Mouse (Mus musculus): ENCODE measurements around the gene Ccdc177. TPM values are rescaled to one million over a fixed set of nuclear protein-coding genes. Genes with fewer than 3 reads are reported as not detected.

Gene Ccdc177
- polyA plus RNA-seq, 1 experiment = 4.9 TPM

DNA sequence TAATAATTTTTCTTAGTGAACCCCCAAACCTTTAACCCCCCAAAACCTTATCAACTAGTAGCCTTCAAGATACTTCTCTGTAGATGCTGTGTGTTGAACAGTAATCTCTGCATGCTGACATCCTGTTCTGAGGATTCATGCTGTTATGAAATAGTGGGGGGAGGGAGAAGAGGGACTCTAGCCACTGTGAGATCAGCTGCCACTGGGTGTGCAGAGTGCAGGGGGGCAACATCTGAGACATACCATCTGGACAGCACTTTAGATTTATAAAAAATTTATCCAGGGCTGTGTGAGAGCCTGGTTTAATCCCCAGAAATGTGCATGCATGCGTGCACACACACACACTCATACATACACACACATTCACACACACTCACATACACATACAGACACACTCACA is 15.9 kb downstream of the Ccdc177 start:
- Histone ChIP-seq H3K27ac (ENCODE audit: insufficient read depth, low read length) (no peak overlapping the region), H3K4me1 (ENCODE audit: control insufficient read depth, insufficient read depth, low read length) (no peaks in the 10 kb centered on the region), H3K27me3 (ENCODE audit: control insufficient read depth, insufficient read depth, low read length) (no peaks in the 10 kb centered on the region), H3K4me3 (replicated peaks; ENCODE audit: insufficient read depth, low read depth, low read length) (no peak overlapping the region)
- DNase-seq = no peak
- TF ChIP-seq POLR2A (IDR thresholded peaks at IDR 0.05; ENCODE audit: borderline replicate concordance, insufficient read depth, low read length) = no peak
- TF ChIP-seq CTCF (IDR thresholded peaks at IDR 0.05; ENCODE audit: borderline replicate concordance, insufficient read depth, low read depth, low read length) = no peak
- 94% methylated on average over 1 of the region's 1 CpGs for WGBS

DNA sequence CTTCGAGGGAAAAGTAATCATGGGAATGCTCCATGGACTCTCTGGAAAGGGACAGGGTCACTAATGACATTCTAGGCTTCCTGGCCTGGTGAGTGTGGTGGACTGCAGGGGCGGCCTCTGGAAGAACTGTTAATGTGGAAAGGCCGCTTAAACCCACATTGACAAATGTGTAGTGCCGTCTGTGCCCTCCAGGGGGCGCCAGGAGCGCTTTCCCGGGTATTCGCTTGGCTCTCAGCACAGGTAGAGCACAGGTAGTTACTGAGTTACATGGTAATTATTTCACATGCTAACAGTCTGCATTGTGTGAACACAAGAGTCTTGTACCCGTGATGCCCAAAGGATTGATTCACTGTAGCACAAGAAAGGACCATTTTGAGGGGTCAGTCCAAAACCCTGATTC is 21.0 kb downstream of the Ccdc177 start:
- Histone ChIP-seq H3K27ac (ENCODE audit: insufficient read depth, low read length) (no peak overlapping the region), H3K4me1 (ENCODE audit: control insufficient read depth, insufficient read depth, low read length) (peaks cover 4% of the 10 kb centered on the region; the same call in 1 of the 2 replicates), H3K27me3 (ENCODE audit: control insufficient read depth, insufficient read depth, low read length) (no peaks in the 10 kb centered on the region), H3K4me3 (replicated peaks; ENCODE audit: insufficient read depth, low read depth, low read length) (no peak overlapping the region)
- TF ChIP-seq POLR2A (IDR thresholded peaks at IDR 0.05; ENCODE audit: borderline replicate concordance, insufficient read depth, low read length) (no peak), CTCF (IDR thresholded peaks at IDR 0.05; ENCODE audit: borderline replicate concordance, insufficient read depth, low read depth, low read length) (peak; percentile 62)
- DNase-seq = peak; percentile 44 to 58
- 51% methylated on average over 9 of the region's 9 CpGs for WGBS

DNA sequence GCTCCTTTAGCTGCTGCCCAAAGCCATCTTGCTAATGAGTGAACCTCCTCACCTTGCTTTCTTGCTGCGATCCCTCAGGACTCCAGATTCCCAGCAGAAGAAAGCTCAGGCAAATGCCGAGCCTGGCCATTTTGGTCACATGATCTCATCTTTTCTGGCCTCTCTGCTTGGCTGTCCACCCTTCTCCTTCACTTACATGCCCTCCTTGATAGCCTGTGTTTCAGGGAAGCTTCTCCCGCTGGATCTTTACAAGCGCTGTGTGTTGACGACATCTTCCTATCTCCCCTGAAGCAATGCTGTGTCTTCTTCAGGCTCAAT is 23.2 kb downstream of the Ccdc177 start:
- 46% methylated on average over 5 of the region's 5 CpGs for WGBS
- H3K27ac ChIP-seq (ENCODE audit: insufficient read depth, low read length) = no peak overlapping the region
- no peak for DNase-seq

DNA sequence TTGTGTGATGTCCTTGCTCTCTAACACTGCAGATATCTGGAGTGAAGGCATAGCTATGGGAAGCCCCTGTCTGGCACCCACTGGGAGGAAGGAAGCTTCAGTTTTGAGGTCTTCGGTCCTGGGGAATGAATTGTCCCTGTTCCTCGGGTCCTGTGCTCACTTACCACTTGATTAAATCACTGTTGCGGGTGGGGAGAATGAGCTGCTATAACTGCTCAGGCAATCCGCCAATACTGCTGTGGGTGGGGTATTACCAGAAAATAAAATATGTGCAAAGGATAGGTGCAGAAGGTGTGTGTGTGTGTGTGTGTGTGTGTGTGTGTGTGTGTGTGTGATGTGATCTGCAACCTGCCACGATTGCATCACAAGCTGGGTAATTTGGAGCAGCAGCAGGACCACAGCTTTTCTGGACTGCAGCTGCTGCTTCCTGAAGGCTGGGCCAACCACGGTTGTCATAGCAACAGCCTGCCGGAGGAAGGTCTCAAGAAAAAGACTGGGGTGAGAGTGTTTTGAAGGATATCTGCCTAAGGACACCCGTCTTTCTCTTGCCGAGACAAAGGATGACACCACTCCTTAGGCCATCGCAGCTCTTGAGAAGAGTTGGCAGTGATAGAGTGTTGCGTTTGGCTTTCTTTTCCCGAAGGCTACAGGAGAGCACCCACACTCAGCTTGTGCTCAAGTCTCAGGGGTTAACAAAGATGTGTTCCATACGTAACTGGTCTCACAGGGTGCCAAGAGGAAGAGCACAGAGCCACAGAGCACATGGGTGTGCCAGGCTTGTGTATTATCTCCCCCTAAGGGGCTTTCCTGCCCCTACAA is 23.8 kb downstream of the Ccdc177 start:
- Histone ChIP-seq H3K27ac (ENCODE audit: insufficient read depth, low read length) (no peak overlapping the region), H3K4me1 (ENCODE audit: control insufficient read depth, insufficient read depth, low read length) (peaks cover 4% of the 10 kb centered on the region; the same call in 1 of the 2 replicates), H3K27me3 (ENCODE audit: control insufficient read depth, insufficient read depth, low read length) (no peaks in the 10 kb centered on the region), H3K4me3 (replicated peaks; ENCODE audit: insufficient read depth, low read depth, low read length) (no peak overlapping the region)
- peak; percentile 21 to 22 for DNase-seq
- WGBS = 18% methylated on average over 13 of the region's 13 CpGs
- TF ChIP-seq POLR2A (IDR thresholded peaks at IDR 0.05; ENCODE audit: borderline replicate concordance, insufficient read depth, low read length) (no peak), CTCF (IDR thresholded peaks at IDR 0.05; ENCODE audit: borderline replicate concordance, insufficient read depth, low read depth, low read length) (no peak)

More for the DNA sequence above, 23.2 kb downstream of the Ccdc177 start:
- no peak for TF ChIP-seq POLR2A (IDR thresholded peaks at IDR 0.05; ENCODE audit: borderline replicate concordance, insufficient read depth, low read length)
- no peak for TF ChIP-seq CTCF (IDR thresholded peaks at IDR 0.05; ENCODE audit: borderline replicate concordance, insufficient read depth, low read depth, low read length)
- H3K4me1 ChIP-seq (ENCODE audit: control insufficient read depth, insufficient read depth, low read length) = peaks cover 4% of the 10 kb centered on the region; the same call in 1 of the 2 replicates
- H3K4me3 ChIP-seq (replicated peaks; ENCODE audit: insufficient read depth, low read depth, low read length) = no peak overlapping the region
- no peaks in the 10 kb centered on the region for H3K27me3 ChIP-seq (ENCODE audit: control insufficient read depth, insufficient read depth, low read length)

DNA sequence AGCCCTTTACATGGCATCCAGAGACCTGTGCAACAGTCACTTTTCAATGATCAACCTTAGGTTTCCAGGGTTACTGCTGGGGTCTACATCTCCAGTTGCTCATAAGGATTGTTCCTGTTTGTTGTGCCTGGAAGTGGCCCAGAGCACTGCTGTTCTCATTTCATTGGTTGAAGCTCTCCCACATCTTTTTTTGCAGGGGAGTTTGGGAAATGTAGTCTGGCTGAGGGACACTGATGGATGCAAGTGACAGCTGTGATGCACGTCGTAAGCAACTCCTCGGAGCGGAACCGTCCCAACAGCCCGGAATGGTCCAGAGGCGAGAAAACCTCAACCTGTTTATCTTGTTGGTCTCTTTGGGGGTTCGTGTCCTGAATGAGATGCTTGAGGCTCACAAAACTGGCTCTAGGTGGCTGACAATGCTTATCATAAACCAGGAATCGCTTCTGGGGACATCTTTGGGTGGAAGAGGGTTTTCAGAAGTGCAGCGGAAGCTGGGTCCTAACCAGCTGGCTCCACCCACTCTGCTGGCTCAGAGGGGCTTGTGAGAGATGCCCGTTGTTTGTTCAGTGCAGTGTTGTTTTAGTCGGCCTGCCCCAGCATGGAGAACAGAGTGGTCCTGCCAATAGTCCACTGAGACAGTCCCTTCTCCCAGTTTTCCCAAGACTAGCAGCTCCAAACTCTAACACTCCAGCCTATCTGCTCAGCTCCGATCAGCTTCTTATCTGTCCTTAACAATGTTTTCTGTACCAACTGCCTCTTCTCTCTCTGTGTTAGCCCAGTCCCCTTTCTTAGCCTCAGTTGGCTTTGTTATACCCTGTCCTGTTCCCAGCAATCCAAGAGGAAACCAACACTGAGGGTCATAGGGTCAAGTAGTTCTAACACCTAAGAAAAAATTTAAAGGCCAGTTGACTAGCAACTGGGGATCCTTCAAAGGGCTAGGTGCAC is 25.7 kb downstream of the Ccdc177 start:
- TF ChIP-seq POLR2A (IDR thresholded peaks at IDR 0.05; ENCODE audit: borderline replicate concordance, insufficient read depth, low read length) (no peak), CTCF (IDR thresholded peaks at IDR 0.05; ENCODE audit: borderline replicate concordance, insufficient read depth, low read depth, low read length) (no peak)
- 59% methylated on average over 13 of the region's 13 CpGs for WGBS
- H3K4me3 ChIP-seq (replicated peaks; ENCODE audit: insufficient read depth, low read depth, low read length) = no peak overlapping the region

DNA sequence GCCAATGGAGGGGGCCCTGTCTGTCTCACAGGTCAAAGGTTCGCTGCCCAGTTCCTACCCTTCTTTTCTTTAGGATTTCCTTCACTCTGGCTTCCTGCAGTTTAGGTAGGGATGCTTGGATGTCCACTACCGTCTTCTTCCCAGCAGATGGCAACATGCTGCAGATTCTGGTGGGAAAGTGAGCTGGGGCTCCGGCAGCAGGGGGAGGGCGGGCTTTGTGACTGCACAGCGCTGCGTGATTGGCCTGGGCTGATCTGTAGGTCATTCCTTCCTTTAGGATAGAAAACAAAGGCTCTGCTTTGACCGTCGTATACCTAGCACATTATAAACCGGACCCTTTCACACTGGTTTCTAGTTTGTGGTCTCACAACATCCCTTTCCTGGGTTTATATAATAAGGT is 29.9 kb downstream of the Ccdc177 start:
- DNase-seq = peak; percentile 63 to 72
- Histone ChIP-seq H3K27ac (ENCODE audit: insufficient read depth, low read length) (no peak overlapping the region), H3K4me1 (ENCODE audit: control insufficient read depth, insufficient read depth, low read length) (no peaks in the 10 kb centered on the region), H3K27me3 (ENCODE audit: control insufficient read depth, insufficient read depth, low read length) (no peaks in the 10 kb centered on the region), H3K4me3 (replicated peaks; ENCODE audit: insufficient read depth, low read depth, low read length) (no peak overlapping the region)
- no peak for TF ChIP-seq POLR2A (IDR thresholded peaks at IDR 0.05; ENCODE audit: borderline replicate concordance, insufficient read depth, low read length)
- TF ChIP-seq CTCF (IDR thresholded peaks at IDR 0.05; ENCODE audit: borderline replicate concordance, insufficient read depth, low read depth, low read length) = peak; percentile 76; the same call in 1 of the 2 replicates
- WGBS = 3% methylated on average over 9 of the region's 9 CpGs

More for the DNA sequence above, 25.7 kb downstream of the Ccdc177 start:
- peaks cover 4% of the 10 kb centered on the region; the same call in 1 of the 2 replicates for H3K4me1 ChIP-seq (ENCODE audit: control insufficient read depth, insufficient read depth, low read length)
- DNase-seq = no peak
- no peaks in the 10 kb centered on the region for H3K27me3 ChIP-seq (ENCODE audit: control insufficient read depth, insufficient read depth, low read length)
- H3K27ac ChIP-seq (ENCODE audit: insufficient read depth, low read length) = no peak overlapping the region

DNA sequence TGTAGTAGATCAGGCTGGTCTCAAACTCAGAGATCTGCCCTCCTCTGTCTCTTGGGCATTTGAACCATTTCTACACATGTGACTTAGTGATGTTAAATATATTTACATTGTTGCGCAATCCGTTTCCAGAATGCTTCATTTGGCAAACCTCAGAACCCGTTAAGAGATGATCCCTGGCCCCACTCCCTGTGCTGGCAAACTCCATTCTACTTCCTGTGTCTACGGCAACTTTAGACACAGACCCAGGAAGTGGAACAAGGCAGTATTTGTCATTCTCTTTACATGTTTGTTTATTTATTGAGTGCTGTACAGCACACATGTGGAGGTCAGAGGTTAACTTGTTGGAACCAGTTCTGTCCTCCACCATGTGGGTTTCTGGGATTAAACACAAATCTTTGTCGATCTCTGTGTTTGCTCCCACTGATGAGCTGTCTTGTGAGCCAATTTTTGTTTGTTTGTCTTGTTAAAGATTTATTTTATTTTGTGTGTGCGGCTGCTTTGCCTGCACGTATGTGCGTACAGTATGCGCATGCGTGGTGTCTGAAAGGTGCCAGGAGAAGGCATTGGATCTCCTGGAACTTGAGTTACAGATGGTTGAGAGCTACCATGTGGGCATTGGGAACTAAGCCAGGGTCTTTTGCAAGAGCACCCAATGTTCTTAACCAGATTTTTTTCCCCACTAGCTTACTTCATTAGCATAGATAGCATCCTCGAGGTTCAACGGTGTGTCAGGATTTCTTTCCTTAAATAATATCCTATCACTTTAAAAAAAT is 30.5 kb downstream of the Ccdc177 start:
- no peak for DNase-seq
- Histone ChIP-seq H3K27me3 (ENCODE audit: control insufficient read depth, insufficient read depth, low read length) (no peaks in the 10 kb centered on the region), H3K27ac (ENCODE audit: insufficient read depth, low read length) (no peak overlapping the region), H3K4me3 (replicated peaks; ENCODE audit: insufficient read depth, low read depth, low read length) (no peak overlapping the region), H3K4me1 (ENCODE audit: control insufficient read depth, insufficient read depth, low read length) (no peaks in the 10 kb centered on the region)
- WGBS = 65% methylated on average over 12 of the region's 12 CpGs
- TF ChIP-seq CTCF (IDR thresholded peaks at IDR 0.05; ENCODE audit: borderline replicate concordance, insufficient read depth, low read depth, low read length) (no peak), POLR2A (IDR thresholded peaks at IDR 0.05; ENCODE audit: borderline replicate concordance, insufficient read depth, low read length) (no peak)
